Mouse (Mus musculus): ENCODE data around the gene Nudt16. TPM values are rescaled to one million over a fixed set of nuclear protein-coding genes. Genes with fewer than 3 reads are reported as not detected.
"Not testable (repeated sequence)": the region's sequence is repeated elsewhere in the genome, so short reads cannot be mapped to it uniquely, and the experiment has no call there.

Gene Nudt16
- 10 to 100 TPM; 20.5 to 23.2 TPM for total RNA-seq (2021)
- long read RNA-seq, experiment 1, transcript Nudt16-201 (3 exons, 1,631 nt) = major isoform, 14 of 25 reads
- long read RNA-seq, experiment 1, partial matches to known transcripts = 4 of 25 reads
- long read RNA-seq, experiment 1, other reads (novel, unspliced or antisense) = 0 of 25 reads
- long read RNA-seq, experiment 2, transcript Nudt16-201 (3 exons, 1,631 nt) = major isoform, 39 of 55 reads
- long read RNA-seq, experiment 2, partial matches to known transcripts = 6 of 55 reads
- long read RNA-seq, experiment 2, other reads (novel, unspliced or antisense) = 5 of 55 reads

- peak; percentile 63 to 79 for DNase-seq (ENCODE audit: low spot score in 2 of 2)
Measured at GRCm38 (mm10) chr9:105131253-105132001, at the start of gene Nudt16. Gene Nudt16, minus strand, starts transcription at chr9:105131824.

GRCm38 (mm10) chr9:105144992-105145391 lies 13.4 kb upstream of the Nudt16 start, which contains the start of gene 1700080E11Rik:
Gene 1700080E11Rik, minus strand, starts transcription at chr9:105145092.
- no peak for DNase-seq (ENCODE audit: low spot score in 2 of 2)

GRCm38 (mm10) chr9:105139204-105139603 lies 7.6 kb upstream of the Nudt16 start:
- no peak for DNase-seq (ENCODE audit: low spot score in 2 of 2)

GRCm38 (mm10) chr9:105136404-105136803 lies 4.8 kb upstream of the Nudt16 start:
- DNase-seq (ENCODE audit: low spot score in 2 of 2) = no peak

- no peak for DNase-seq (ENCODE audit: low spot score in 2 of 2)
Measured at GRCm38 (mm10) chr9:105134536-105134935, 2.9 kb upstream of the Nudt16 start.

- no peak for DNase-seq (ENCODE audit: low spot score in 2 of 2)
Measured at GRCm38 (mm10) chr9:105132002-105132367, 361 bp upstream of the Nudt16 start.

- DNase-seq (ENCODE audit: low spot score in 2 of 2) = no peak
Measured at GRCm38 (mm10) chr9:105130331-105130730, 1.3 kb downstream of the Nudt16 start.

- DNase-seq (ENCODE audit: low spot score in 2 of 2) = not testable (repeated sequence)
Measured at GRCm38 (mm10) chr9:105125206-105125605, 6.4 kb downstream of the Nudt16 start.

GRCm38 (mm10) chr9:105103893-105104292 lies 27.7 kb downstream of the Nudt16 start:
- DNase-seq (ENCODE audit: low spot score in 2 of 2) = no peak

- no peak for DNase-seq (ENCODE audit: low spot score in 2 of 2)
Measured at GRCm38 (mm10) chr9:105101911-105102310, 29.7 kb downstream of the Nudt16 start.

GRCm38 (mm10) chr9:105100807-105101570 lies 30.6 kb downstream of the Nudt16 start:
- DNase-seq (ENCODE audit: low spot score in 2 of 2) = no peak

- no peak for DNase-seq (ENCODE audit: low spot score in 2 of 2)
Measured at GRCm38 (mm10) chr9:105080246-105080645, 51.4 kb downstream of the Nudt16 start.

Other genes starting within 250 kb of the Nudt16 start
- gene Mrpl3, start 78.6 kb downstream of the Nudt16 start, total RNA-seq (2021) = 100 to 1,000 TPM; 101 to 103 TPM
- not detected for gene 1700080E11Rik, start 13.3 kb upstream of the Nudt16 start, total RNA-seq (2021)

Data from adrenal gland, postnatal 4 days (tissue).